Mouse (Mus musculus) liver, adult 2 months (tissue): ENCODE data around the gene Strn3.

Experiments used
- CTCF ChIP-seq: fragments of 200-500 bp; IDR thresholded peaks from 2 replicates; pipeline ENCODE4 v1.5.1; 2011; ENCODE audit warnings: low read depth, low read length, control low read depth
- POLR2A ChIP-seq: fragments of 200-500 bp; IDR thresholded peaks from 2 replicates; pipeline ENCODE4 v1.6.1; 2011; ENCODE audit warnings: low read length, control low read depth; ENCODE audit not compliant: insufficient read depth; ENCODE audit errors: extremely low read depth

DNA sequence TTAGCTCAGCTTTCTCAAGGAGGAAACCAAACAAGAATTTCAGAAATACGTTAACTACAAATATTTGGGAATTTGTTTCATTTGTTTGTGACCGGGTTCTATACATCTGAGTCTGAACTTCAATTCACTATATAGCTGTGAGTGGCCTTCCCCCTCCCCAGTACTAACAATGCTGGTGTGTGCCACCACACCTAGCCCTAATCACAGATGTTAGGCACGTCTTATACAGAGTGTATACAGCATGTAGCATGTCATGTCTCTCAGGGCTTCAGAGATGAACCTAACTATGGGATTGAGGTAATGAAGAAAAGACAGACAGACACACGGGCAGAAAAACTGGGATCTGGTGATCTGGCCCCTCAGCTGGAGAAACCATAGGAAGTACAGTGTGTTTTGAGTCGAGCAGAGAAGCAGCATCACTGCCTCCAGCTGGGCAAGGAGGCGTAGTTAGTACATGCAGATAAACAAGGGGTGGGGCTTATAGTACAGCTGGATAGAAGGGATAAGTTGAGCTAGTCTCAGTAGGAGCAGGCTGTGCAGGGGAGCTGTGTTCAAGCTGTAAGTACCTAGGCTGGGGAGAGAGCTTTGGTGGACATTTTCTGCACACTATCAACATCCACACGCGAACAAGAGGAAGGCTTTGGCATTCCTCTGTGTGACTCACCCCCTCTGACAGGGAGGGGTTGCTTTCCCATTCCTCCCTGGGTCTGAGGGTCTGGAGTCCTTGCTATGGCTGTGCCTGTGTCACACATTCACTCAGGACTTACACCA, 8.1 kb upstream of the Strn3 start:
- TF ChIP-seq CTCF (no peak), POLR2A (no peak)
